Mouse (Mus musculus): ENCODE data around the gene Vps29. TPM values are rescaled to one million over a fixed set of nuclear protein-coding genes. Genes with fewer than 3 reads are reported as not detected.
A peak's percentile ranks its signal among the peaks of the same experiment; 100 is the strongest.

The Vps29 gene
- polyA plus RNA-seq, 1 experiment: 180 TPM

GRCm38 (mm10) chr5:122392227-122393004 is 38.2 kb downstream of the Vps29 start:
- peak in 1 of 2 experiments; percentile 48 for DNase-seq
- TF ChIP-seq CTCF (IDR thresholded peaks at IDR 0.05; ENCODE audit: borderline replicate concordance, insufficient read depth, low read depth, low read length) (no peak), POLR2A (IDR thresholded peaks at IDR 0.05; ENCODE audit: borderline replicate concordance, insufficient read depth, low read length) (no peak)
- 6% methylated on average over 19 of the region's 19 CpGs for WGBS
- peaks cover 10% of the 10 kb centered on the region; the same call in 1 of the 2 replicates for H3K4me1 ChIP-seq (ENCODE audit: control insufficient read depth, insufficient read depth, low read length)
- H3K4me3 ChIP-seq (replicated peaks; ENCODE audit: insufficient read depth, low read depth, low read length): peak overlapping the region; percentile 94
- H3K27ac ChIP-seq (ENCODE audit: insufficient read depth, low read length): no peak overlapping the region
- no peaks in the 10 kb centered on the region for H3K27me3 ChIP-seq (ENCODE audit: control insufficient read depth, insufficient read depth, low read length)

- 33% methylated on average over 2 of the region's 2 CpGs for WGBS
- H3K4me3 ChIP-seq (replicated peaks; ENCODE audit: insufficient read depth, low read depth, low read length): no peak overlapping the region
- no peaks in the 10 kb centered on the region for H3K27me3 ChIP-seq (ENCODE audit: control insufficient read depth, insufficient read depth, low read length)
- no peak overlapping the region for H3K27ac ChIP-seq (ENCODE audit: insufficient read depth, low read length)
- peak; percentile 61 to 73 for DNase-seq
- TF ChIP-seq POLR2A (IDR thresholded peaks at IDR 0.05; ENCODE audit: borderline replicate concordance, insufficient read depth, low read length): no peak
- TF ChIP-seq CTCF (IDR thresholded peaks at IDR 0.05; ENCODE audit: borderline replicate concordance, insufficient read depth, low read depth, low read length): peak; percentile 77
- H3K4me1 ChIP-seq (ENCODE audit: control insufficient read depth, insufficient read depth, low read length): peaks cover 10% of the 10 kb centered on the region; the same call in 1 of the 2 replicates
Observed at GRCm38 (mm10) chr5:122393887-122394286, 39.7 kb downstream of the Vps29 start.

- TF ChIP-seq POLR2A (IDR thresholded peaks at IDR 0.05; ENCODE audit: borderline replicate concordance, insufficient read depth, low read length) (no peak), CTCF (IDR thresholded peaks at IDR 0.05; ENCODE audit: borderline replicate concordance, insufficient read depth, low read depth, low read length) (no peak)
- no peak overlapping the region for H3K4me3 ChIP-seq (replicated peaks; ENCODE audit: insufficient read depth, low read depth, low read length)
- no peak overlapping the region for H3K27ac ChIP-seq (ENCODE audit: insufficient read depth, low read length)
- 83% methylated on average over 10 of the region's 10 CpGs for WGBS
- no peaks in the 10 kb centered on the region for H3K27me3 ChIP-seq (ENCODE audit: control insufficient read depth, insufficient read depth, low read length)
- peaks cover 13% of the 10 kb centered on the region; the same call in 1 of the 2 replicates for H3K4me1 ChIP-seq (ENCODE audit: control insufficient read depth, insufficient read depth, low read length)
- no peak for DNase-seq
Observed at GRCm38 (mm10) chr5:122396791-122397190, 42.6 kb downstream of the Vps29 start.

- Histone ChIP-seq H3K27ac (ENCODE audit: insufficient read depth, low read length) (no peak overlapping the region), H3K4me1 (ENCODE audit: control insufficient read depth, insufficient read depth, low read length) (peaks cover 17% of the 10 kb centered on the region; the same call in 1 of the 2 replicates), H3K27me3 (ENCODE audit: control insufficient read depth, insufficient read depth, low read length) (no peaks in the 10 kb centered on the region), H3K4me3 (replicated peaks; ENCODE audit: insufficient read depth, low read depth, low read length) (no peak overlapping the region)
- no peak for TF ChIP-seq CTCF (IDR thresholded peaks at IDR 0.05; ENCODE audit: borderline replicate concordance, insufficient read depth, low read depth, low read length)
- TF ChIP-seq POLR2A (IDR thresholded peaks at IDR 0.05; ENCODE audit: borderline replicate concordance, insufficient read depth, low read length): no peak
- no peak for DNase-seq
- 86% methylated on average over 8 of the region's 8 CpGs for WGBS
Observed at GRCm38 (mm10) chr5:122397495-122397894, 43.3 kb downstream of the Vps29 start.

GRCm38 (mm10) chr5:122399871-122400270 is 45.7 kb downstream of the Vps29 start:
- no peak for DNase-seq
- TF ChIP-seq POLR2A (IDR thresholded peaks at IDR 0.05; ENCODE audit: borderline replicate concordance, insufficient read depth, low read length) (no peak), CTCF (IDR thresholded peaks at IDR 0.05; ENCODE audit: borderline replicate concordance, insufficient read depth, low read depth, low read length) (no peak)
- no peaks in the 10 kb centered on the region for H3K27me3 ChIP-seq (ENCODE audit: control insufficient read depth, insufficient read depth, low read length)
- H3K27ac ChIP-seq (ENCODE audit: insufficient read depth, low read length): no peak overlapping the region
- H3K4me3 ChIP-seq (replicated peaks; ENCODE audit: insufficient read depth, low read depth, low read length): no peak overlapping the region
- H3K4me1 ChIP-seq (ENCODE audit: control insufficient read depth, insufficient read depth, low read length): peaks cover 15% of the 10 kb centered on the region; the same call in 1 of the 2 replicates
- 86% methylated on average over 8 of the region's 8 CpGs for WGBS

- Histone ChIP-seq H3K4me1 (ENCODE audit: control insufficient read depth, insufficient read depth, low read length) (peaks cover 15% of the 10 kb centered on the region; the same call in 1 of the 2 replicates), H3K4me3 (replicated peaks; ENCODE audit: insufficient read depth, low read depth, low read length) (no peak overlapping the region), H3K27me3 (ENCODE audit: control insufficient read depth, insufficient read depth, low read length) (no peaks in the 10 kb centered on the region), H3K27ac (ENCODE audit: insufficient read depth, low read length) (no peak overlapping the region)
- WGBS: 69% methylated on average over 18 of the region's 18 CpGs
- DNase-seq: no peak
- TF ChIP-seq POLR2A (IDR thresholded peaks at IDR 0.05; ENCODE audit: borderline replicate concordance, insufficient read depth, low read length) (no peak), CTCF (IDR thresholded peaks at IDR 0.05; ENCODE audit: borderline replicate concordance, insufficient read depth, low read depth, low read length) (no peak)
Observed at GRCm38 (mm10) chr5:122400628-122401302, 46.6 kb downstream of the Vps29 start.

- H3K27me3 ChIP-seq (ENCODE audit: control insufficient read depth, insufficient read depth, low read length): no peaks in the 10 kb centered on the region
- peak; percentile 77 to 87 for DNase-seq
- no peak overlapping the region for H3K27ac ChIP-seq (ENCODE audit: insufficient read depth, low read length)
- H3K4me1 ChIP-seq (ENCODE audit: control insufficient read depth, insufficient read depth, low read length): peaks cover 15% of the 10 kb centered on the region; the same call in 1 of the 2 replicates
- 10% methylated on average over 8 of the region's 8 CpGs for WGBS
- TF ChIP-seq POLR2A (IDR thresholded peaks at IDR 0.05; ENCODE audit: borderline replicate concordance, insufficient read depth, low read length): no peak
- TF ChIP-seq CTCF (IDR thresholded peaks at IDR 0.05; ENCODE audit: borderline replicate concordance, insufficient read depth, low read depth, low read length): peak; percentile 98
- H3K4me3 ChIP-seq (replicated peaks; ENCODE audit: insufficient read depth, low read depth, low read length): no peak overlapping the region
Observed at GRCm38 (mm10) chr5:122401303-122401640, 47.1 kb downstream of the Vps29 start.
